Comparison of ENCODE assay signal across 12 mouse cellular contexts in genomic region chr6:114011976-114012375, GRCm38 (mm10). TPM values are rescaled to one million over a fixed set of nuclear protein-coding genes. Genes with fewer than 3 reads are reported as not detected.
"Had no signal": no experiment of that assay in that cellular context is flagged by ENCODE, and none has a peak within 500 bp of the region (broad histone marks: within the 10 kb centered on the region; RNA-seq: fewer than 3 reads in every experiment).

No protein-coding gene starts in this region.

- DNase-seq: thymus, adult 2 months; thymus, postnatal 25 days had no signal

- H3K4me3 ChIP-seq: limb, embryonic 15.5 days; liver, embryonic 12.5 days; lung, embryonic 15.5 days; megakaryocyte, embryonic 14.5 days; midbrain, embryonic 15.5 days; neural tube, embryonic 12.5 days had no signal

- H3K4me1 ChIP-seq: liver, embryonic 12.5 days; lung, embryonic 15.5 days; megakaryocyte, embryonic 14.5 days; midbrain, embryonic 15.5 days; neural tube, embryonic 12.5 days had no signal

- H3K27ac ChIP-seq: limb, embryonic 15.5 days; liver, embryonic 12.5 days; lung, embryonic 15.5 days; macrophage; midbrain, embryonic 15.5 days; neural tube, embryonic 12.5 days; stomach, postnatal 0 days had no signal

- ATAC-seq: midbrain, embryonic 15.5 days had no signal

- H3K36me3 ChIP-seq: limb, embryonic 15.5 days; liver, embryonic 12.5 days; lung, embryonic 15.5 days; midbrain, embryonic 15.5 days; neural tube, embryonic 12.5 days had no signal

- H3K27me3 ChIP-seq: liver, embryonic 12.5 days; lung, embryonic 15.5 days; midbrain, embryonic 15.5 days; neural tube, embryonic 12.5 days had no signal

RNA-seq across cellular contexts. Expression of gene Atp2b2, which starts 30.4 kb away (rescaled TPM):
- total RNA-seq: monocyte, adult 5-6 weeks; neutrophil, adult 5-6 weeks had no signal
- polyA plus RNA-seq: macrophage had no signal
